Mouse (Mus musculus) lung, postnatal 0 days (tissue): ENCODE data around the gene Eps15l1.

Experiments used
- CTCF ChIP-seq: IDR thresholded peaks from 2 replicates; pipeline ENCODE4 v1.5.1; 2016; ENCODE audit warnings: antibody characterized with exemption, mild to moderate bottlenecking
- EP300 ChIP-seq: IDR thresholded peaks from 2 replicates; pipeline ENCODE4 v1.6.1; 2016; ENCODE audit warnings: antibody characterized with exemption, mild to moderate bottlenecking, control low read depth

DNA sequence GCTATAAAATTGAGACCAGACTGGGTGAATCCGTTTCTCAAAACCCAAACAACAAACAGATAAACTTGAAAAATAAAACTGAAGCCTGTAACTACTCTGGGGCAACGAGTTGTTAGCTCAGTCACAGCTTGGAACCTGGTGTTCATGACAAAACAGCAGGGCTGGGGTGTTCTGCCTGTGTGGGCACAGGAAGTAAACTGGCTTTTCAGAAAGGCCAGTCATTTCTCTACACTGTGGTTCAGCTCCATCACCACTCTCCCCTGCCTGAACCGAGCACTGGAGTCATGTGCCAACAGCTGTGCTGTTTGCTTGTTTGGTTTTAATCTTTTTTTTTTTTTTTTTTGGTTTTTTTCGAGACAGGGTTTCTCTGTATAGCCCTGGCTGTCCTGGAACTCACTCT lies 77.5 kb downstream of the Eps15l1 start:
- no peak for TF ChIP-seq CTCF
- TF ChIP-seq EP300: no peak
